Mouse (Mus musculus) myocyte (in vitro differentiated cells): ENCODE data around the gene Ank.

Experiments
- E2F4 ChIP-seq: IDR thresholded peaks from one replicate; pipeline ENCODE4 v1.6.1; 2011; ENCODE audit warnings: mild to moderate bottlenecking, control low read depth, moderate library complexity; ENCODE audit not compliant: insufficient read depth
- MAX ChIP-seq: IDR thresholded peaks from one replicate; pipeline ENCODE4 v1.6.1; 2011; ENCODE audit warnings: low read depth, mild to moderate bottlenecking, control low read depth
- MYOD1 ChIP-seq, 3 experiments: IDR thresholded peaks; one replicate each; pipeline ENCODE4 v1.6.1; 2011; ENCODE audit warnings: control low read depth in 2 of 3, low read depth in 2 of 3, mild to moderate bottlenecking in 2 of 3, moderate library complexity in 1 of 3; ENCODE audit not compliant: insufficient read length in 2 of 3, control insufficient read depth in 1 of 3
- MYOG ChIP-seq, 3 experiments: IDR thresholded peaks; one replicate each; pipeline ENCODE4 v1.6.1; 2011; ENCODE audit warnings: control low read depth in 2 of 3, low read depth in 2 of 3, mild to moderate bottlenecking in 2 of 3; ENCODE audit not compliant: insufficient read length in 2 of 3, control insufficient read depth in 1 of 3, insufficient read depth in 1 of 3
- POLR2A ChIP-seq: IDR thresholded peaks from one replicate; pipeline ENCODE4 v1.6.1; 2011; ENCODE audit warnings: low read depth, mild to moderate bottlenecking, control low read depth, moderate library complexity; ENCODE audit not compliant: insufficient read length
- POLR2AphosphoS2 ChIP-seq: IDR thresholded peaks from one replicate; pipeline ENCODE4 v1.6.1; 2011; ENCODE audit warnings: low read depth, control low read depth; ENCODE audit not compliant: insufficient read length
- TCF12 ChIP-seq: IDR thresholded peaks from one replicate; pipeline ENCODE4 v1.6.1; 2011; ENCODE audit warnings: mild to moderate bottlenecking, control low read depth; ENCODE audit not compliant: poor library complexity, insufficient read depth, severe bottlenecking
- TCF3 ChIP-seq: IDR thresholded peaks from one replicate; pipeline ENCODE4 v1.6.1; 2011; ENCODE audit warnings: low read depth, control low read depth; ENCODE audit not compliant: insufficient read length
- USF1 ChIP-seq: IDR thresholded peaks from one replicate; pipeline ENCODE4 v1.6.1; 2011; ENCODE audit warnings: low read depth, mild to moderate bottlenecking, control low read depth, moderate library complexity

DNA sequence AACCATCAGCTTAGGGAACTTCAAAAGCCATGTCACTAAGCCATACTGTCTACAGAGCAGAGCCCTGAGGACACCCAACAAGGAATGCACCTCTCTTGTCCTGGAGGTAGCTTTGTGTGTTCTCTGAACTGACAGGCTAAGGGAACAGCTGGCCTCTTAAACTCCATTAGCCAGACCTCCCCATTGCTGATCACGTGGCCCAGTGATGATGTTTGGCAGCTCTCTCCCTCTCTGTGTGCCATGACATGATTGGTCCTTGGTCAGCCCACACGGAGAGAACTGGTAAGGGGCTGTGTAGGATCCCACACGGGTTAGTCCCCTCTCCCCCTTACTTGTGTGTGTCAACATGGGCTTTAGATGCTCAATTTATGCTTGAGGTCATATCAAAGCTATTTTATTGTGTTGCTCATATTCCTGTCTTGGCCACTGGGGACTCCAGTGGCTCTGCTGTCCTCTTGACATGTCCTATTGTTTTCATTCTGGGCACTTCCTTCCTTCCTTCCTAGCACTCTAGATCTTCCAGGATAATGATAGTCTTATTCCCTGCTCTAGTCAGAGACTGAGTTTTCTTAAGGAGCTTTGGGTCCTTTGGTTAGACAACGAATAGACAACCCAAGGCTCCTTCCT is 119.1 kb downstream of the Ank start:
- TF ChIP-seq MYOD1 (IDR thresholded peaks at IDR 0.05; ENCODE audit: control insufficient read depth in 1 of 3, insufficient read length in 2 of 3, low read depth in 2 of 3) (no peak), POLR2AphosphoS2 (no peak), MYOG (IDR thresholded peaks at IDR 0.05; ENCODE audit: control insufficient read depth in 1 of 3, insufficient read depth in 1 of 3, insufficient read length in 2 of 3, low read depth in 2 of 3) (no peak), TCF12 (no peak), POLR2A (no peak), MAX (no peak), TCF3 (no peak), USF1 (peak; percentile 54), E2F4 (no peak)
